Mouse (Mus musculus) lung, postnatal 25 days (tissue): Measurements from ENCODE around the gene Clns1a.

ENCODE experiments used
- DNase-seq: peaks from one replicate; pipeline ENCODE4 v3.0.0; 2022; ENCODE audit warnings: low spot score

Clns1a gene

GRCm38 (mm10) chr7:97696506-97697254, at the start of gene Clns1a:
Clns1a (plus strand) TSS chr7:97696634.
- DNase-seq: peak; percentile 94

GRCm38 (mm10) chr7:97647656-97648055, 48.8 kb upstream of the Clns1a start:
- DNase-seq: no peak

- no peak for DNase-seq
These were observed 45.7 kb upstream of the Clns1a start for GRCm38 (mm10) chr7:97650729-97651128.

GRCm38 (mm10) chr7:97656144-97656543, 40.3 kb upstream of the Clns1a start:
- DNase-seq: no peak

GRCm38 (mm10) chr7:97661634-97662033, 34.8 kb upstream of the Clns1a start:
- DNase-seq: no peak

- peak; percentile 37 for DNase-seq
These were observed 17.2 kb upstream of the Clns1a start for GRCm38 (mm10) chr7:97679239-97679638.

GRCm38 (mm10) chr7:97687831-97688230, 8.6 kb upstream of the Clns1a start:
- DNase-seq: no peak

- no peak for DNase-seq
These were observed 993 bp upstream of the Clns1a start for GRCm38 (mm10) chr7:97695441-97695840.

GRCm38 (mm10) chr7:97696133-97696505, 315 bp upstream of the Clns1a start:
- no peak for DNase-seq

GRCm38 (mm10) chr7:97700173-97700572, 3.7 kb downstream of the Clns1a start:
- DNase-seq: no peak

- DNase-seq: no peak
These were observed 4.7 kb downstream of the Clns1a start for GRCm38 (mm10) chr7:97701106-97701505.

GRCm38 (mm10) chr7:97707123-97707522, 10.7 kb downstream of the Clns1a start:
- DNase-seq: no peak

GRCm38 (mm10) chr7:97707809-97708208, 11.4 kb downstream of the Clns1a start:
- no peak for DNase-seq

- DNase-seq: no peak
These were observed 12.8 kb downstream of the Clns1a start for GRCm38 (mm10) chr7:97709204-97709603.

GRCm38 (mm10) chr7:97714651-97715050, 18.2 kb downstream of the Clns1a start:
- no peak for DNase-seq

GRCm38 (mm10) chr7:97717326-97717725, 20.9 kb downstream of the Clns1a start:
- DNase-seq: no peak

GRCm38 (mm10) chr7:97719078-97719477, 22.6 kb downstream of the Clns1a start:
- no peak for DNase-seq

GRCm38 (mm10) chr7:97720109-97720508, 23.7 kb downstream of the Clns1a start:
- DNase-seq: no peak

- no peak for DNase-seq
These were observed 26.0 kb downstream of the Clns1a start for GRCm38 (mm10) chr7:97722278-97722918.

- no peak for DNase-seq
These were observed 27.5 kb downstream of the Clns1a start for GRCm38 (mm10) chr7:97723646-97724538.

- no peak for DNase-seq
These were observed 29.0 kb downstream of the Clns1a start for GRCm38 (mm10) chr7:97725401-97725800.

GRCm38 (mm10) chr7:97726080-97726479, 29.6 kb downstream of the Clns1a start:
- DNase-seq: no peak

- DNase-seq: no peak
These were observed 30.3 kb downstream of the Clns1a start for GRCm38 (mm10) chr7:97726778-97727177.
